Mouse (Mus musculus) erythroblast, adult 5-6 weeks (primary cell): ENCODE measurements around the gene Hoxc9. TPM values are rescaled to one million over a fixed set of nuclear protein-coding genes. Genes with fewer than 3 reads are reported as not detected.

ENCODE experiments used
- ATAC-seq: replicated peaks from 2 replicates; pipeline ENCODE4 v1.8.0; 2016; ENCODE audit warnings: moderate number of reproducible peaks, mild to moderate bottlenecking, moderate TSS enrichment, inconsistent platforms; ENCODE audit not compliant: poor library complexity, low FRiP score, severe bottlenecking
- total RNA-seq, 2 experiments: library from RNA; stranded (forward) in 1 of 2; stranded (reverse) in 1 of 2; fragments of 150-400 nt in 1 of 2; fragments of 200-764, 138-1000 nt in 1 of 2; gene quantifications; 2 replicates each; pipeline versions ENCODE4 v1.2.3 to v1.2.4; 2015 to 2017; ENCODE audit warnings: low replicate concordance in 2 of 2

The Hoxc9 gene
- total RNA-seq, 2 experiments from 2014 or later: not detected

GRCm38 (mm10) chr15:102955007-102955382, 21.2 kb upstream of the Hoxc9 start:
- no peak for ATAC-seq

- ATAC-seq: no peak
Observed at GRCm38 (mm10) chr15:102955833-102956640, 20.2 kb upstream of the Hoxc9 start.

GRCm38 (mm10) chr15:102956906-102957305, 19.3 kb upstream of the Hoxc9 start:
- no peak for ATAC-seq

GRCm38 (mm10) chr15:102959663-102960191, 16.5 kb upstream of the Hoxc9 start:
- ATAC-seq: no peak

- no peak for ATAC-seq
Observed at GRCm38 (mm10) chr15:102961728-102962127, 14.5 kb upstream of the Hoxc9 start.

DNA sequence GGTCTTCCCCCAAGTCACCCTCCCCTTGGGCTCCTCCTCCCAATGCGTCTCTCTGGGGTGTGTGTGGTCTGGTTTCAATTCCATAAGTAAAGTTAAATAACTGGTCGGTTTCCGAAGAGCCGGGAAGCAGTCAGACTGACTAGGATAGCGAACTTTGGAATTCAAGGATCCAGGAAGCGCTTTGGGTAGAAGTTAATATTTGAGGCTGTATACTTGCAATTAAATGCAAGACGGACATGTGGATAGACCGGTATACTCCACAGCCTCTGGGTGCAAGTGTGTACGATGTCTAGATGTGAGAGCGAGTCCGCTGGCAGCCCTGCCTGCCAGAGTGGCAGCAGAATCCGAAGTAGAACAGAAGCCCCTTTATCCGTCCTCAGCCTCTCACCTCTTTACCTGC, 13.7 kb upstream of the Hoxc9 start:
- ATAC-seq: no peak

GRCm38 (mm10) chr15:102963259-102963658, 13.0 kb upstream of the Hoxc9 start:
- ATAC-seq: no peak

- ATAC-seq: no peak
Observed at GRCm38 (mm10) chr15:102963671-102964640, 12.3 kb upstream of the Hoxc9 start.

DNA sequence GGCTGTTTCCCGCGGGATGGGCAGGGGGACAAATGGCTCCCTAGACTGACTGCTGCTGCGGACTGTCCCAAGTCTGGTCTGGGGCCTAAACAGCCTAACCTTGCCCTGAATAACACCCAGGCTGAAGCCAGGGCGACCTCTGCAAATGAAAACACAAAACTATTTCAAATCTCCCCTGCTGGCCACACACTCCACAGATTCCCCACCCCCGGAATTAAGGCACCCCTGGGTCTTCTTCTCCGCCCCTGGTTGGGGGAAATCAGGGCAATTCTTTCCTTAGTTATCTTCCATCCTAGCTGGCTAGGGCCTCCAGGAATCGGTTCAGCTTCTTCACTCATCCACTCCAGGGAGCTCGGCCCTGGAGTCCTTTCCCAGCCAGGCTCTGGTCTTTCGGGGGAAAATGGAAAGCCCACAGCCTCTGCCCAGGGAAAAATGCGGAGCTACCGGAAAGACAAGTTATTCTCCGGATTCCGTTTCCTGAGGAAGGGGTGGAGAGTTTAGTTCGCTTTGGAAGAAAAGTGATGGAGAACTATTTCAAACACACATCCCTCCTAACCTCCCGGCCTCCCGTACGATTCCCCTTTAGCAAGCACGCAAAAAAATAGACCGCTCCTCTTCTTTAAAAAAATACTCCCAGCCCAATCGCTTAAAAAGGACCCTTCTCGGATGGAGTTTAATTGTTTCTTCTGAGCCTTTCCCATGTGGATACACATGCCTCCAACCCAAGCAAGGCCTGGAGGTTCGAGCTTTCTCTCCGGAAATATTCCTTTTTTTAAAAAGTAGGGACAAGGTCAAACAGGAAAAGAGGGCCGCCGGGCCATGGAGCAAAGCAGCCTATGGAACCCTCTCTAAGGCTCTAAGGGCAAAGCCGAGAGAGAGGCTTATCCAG, 11.0 kb upstream of the Hoxc9 start:
- ATAC-seq: no peak

DNA sequence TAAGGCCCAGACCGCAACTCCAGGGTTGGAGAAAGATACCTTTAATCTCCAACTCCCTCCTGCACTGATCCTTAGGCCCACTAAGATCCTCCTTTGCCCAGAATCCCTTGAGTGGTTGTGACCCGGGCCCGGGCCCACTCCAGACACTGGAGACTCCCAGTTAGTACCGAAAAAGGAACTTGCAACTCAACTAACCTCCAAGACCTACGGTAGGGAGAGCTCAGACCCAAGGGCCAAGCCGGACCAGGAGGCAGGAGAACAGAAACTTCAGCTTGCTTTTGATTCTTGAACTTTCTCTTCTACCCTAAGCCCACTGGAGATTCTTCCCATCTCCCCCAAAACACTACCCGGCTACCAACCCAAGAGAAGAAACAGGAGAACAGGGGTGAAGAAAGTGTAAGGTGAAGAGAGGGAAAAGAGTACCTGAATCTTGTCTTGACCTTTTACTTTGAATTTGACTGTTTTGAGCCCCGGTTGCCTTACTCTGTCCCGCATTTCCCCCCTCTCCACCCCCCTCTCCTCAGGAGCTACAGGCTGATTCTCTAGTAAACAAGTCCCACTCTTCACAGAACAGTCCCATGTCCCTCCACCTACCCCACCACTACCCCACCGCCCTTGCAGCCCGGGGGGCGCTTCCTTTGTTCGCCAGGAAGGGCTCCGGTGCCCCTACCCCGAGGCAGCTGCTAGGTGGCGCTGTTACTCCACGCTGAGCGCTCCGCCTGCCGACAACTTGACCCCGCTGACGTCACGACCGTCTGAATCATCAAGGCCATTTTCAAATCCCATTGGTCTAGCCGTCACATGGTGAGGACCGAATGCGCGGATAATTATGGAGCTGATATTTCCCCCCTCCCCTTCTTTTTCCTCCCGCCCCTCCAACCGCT, 10.1 kb upstream of the Hoxc9 start:
- no peak for ATAC-seq

DNA sequence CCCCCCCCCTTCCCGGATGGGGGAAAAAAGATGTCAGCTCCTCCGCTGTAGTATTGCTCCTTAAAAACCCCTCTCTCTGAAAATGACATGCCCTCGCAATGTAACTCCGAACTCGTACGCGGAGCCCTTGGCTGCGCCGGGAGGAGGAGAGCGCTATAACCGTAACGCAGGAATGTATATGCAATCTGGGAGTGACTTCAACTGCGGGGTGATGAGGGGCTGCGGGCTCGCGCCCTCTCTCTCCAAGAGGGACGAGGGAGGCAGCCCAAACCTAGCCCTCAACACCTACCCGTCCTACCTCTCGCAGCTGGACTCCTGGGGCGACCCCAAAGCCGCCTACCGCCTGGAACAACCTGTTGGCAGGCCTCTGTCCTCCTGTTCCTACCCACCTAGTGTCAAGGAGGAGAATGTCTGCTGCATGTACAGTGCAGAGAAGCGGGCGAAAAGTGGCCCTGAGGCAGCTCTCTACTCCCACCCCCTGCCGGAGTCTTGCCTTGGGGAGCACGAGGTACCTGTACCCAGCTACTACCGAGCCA, 9.4 kb upstream of the Hoxc9 start, which contains the start of gene Hoxc10:
Gene Hoxc10, plus strand, starts transcription at position 21 of the 536 bp plus-strand sequence.
- ATAC-seq: no peak

GRCm38 (mm10) chr15:102967312-102967510, 9.0 kb upstream of the Hoxc9 start, which contains the start of gene Hoxc5:
Gene Hoxc5 (plus strand): TSS chr15:102967443.
- no peak for ATAC-seq

GRCm38 (mm10) chr15:102967511-102968397, 8.5 kb upstream of the Hoxc9 start:
- no peak for ATAC-seq

DNA sequence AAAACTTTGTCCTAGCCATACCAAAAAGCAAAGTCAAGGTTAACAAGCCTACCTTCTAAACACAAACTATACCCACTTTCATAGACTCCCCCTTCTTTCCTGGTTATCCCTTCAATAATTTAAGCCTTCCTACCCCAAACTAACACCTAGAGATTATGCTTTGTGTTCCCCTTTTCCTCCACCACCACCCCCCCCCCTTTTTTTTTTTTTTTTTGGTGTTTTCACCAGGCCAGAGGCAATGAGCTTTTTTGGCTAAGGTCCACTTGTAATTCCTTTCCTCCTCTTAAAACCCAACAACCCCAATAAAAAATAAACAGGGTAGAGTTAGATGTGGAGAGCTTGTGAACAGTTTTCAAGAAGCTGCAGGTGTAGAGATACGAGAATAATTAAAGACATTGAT, 6.9 kb upstream of the Hoxc9 start:
- no peak for ATAC-seq

DNA sequence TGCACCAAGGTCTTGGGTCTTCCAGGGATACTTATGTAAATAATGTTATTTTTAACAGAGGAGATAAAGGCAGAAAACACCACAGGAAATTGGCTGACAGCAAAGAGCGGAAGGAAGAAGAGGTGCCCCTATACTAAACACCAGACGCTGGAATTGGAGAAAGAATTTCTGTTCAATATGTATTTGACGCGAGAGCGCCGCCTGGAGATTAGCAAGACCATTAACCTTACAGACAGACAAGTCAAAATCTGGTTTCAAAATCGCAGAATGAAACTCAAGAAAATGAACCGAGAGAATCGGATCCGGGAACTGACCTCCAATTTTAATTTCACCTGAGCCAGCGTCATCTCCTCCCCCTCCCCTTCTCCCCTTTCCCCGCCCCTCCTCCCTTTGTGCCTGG, 5.5 kb upstream of the Hoxc9 start:
- no peak for ATAC-seq

- no peak for ATAC-seq
Observed at GRCm38 (mm10) chr15:102972254-102972653, 4.0 kb upstream of the Hoxc9 start.

DNA sequence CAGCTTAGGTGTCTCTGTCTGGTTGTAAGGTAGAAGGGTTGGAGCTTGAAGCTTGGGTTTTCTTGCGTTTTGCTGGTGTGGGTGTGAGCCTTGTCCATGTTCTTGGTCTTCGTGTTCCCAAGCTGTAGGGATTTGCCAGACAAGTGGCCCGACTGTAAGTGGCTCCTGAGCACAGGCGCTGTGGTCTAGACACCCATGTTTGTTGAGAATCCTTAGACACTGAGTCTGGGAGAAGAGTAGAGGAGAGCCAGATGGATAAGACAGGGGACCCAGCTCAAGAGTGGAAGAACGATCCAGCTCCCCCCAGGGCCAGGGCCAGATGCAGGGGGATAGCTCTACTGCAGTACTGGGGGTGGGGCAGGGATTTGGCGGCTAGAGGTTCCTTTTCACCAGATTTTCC, 3.5 kb upstream of the Hoxc9 start:
- ATAC-seq: no peak

DNA sequence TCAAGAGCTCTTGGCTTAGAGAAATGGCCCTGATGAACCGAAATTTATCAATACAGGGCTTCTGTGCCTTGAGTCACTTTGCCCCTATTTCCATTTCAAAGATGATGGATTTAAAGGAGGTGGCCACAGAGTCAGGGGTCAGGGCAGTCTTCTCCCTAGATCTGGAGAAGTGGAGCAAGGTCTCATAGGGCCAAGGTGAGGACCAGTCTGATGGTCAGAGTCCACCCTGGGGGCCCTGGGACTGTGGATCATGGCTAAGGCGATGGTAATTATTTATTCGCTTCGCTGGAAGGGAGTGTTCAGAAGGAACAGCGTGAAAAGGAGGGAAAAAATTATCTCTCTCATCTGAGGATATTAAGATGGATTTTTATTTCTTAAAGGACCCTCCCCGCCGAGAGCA, 1.2 kb upstream of the Hoxc9 start:
- ATAC-seq: no peak
